Mouse (Mus musculus): ENCODE results near the gene Ccdc148.

- TF ChIP-seq POLR2A (IDR thresholded peaks at IDR 0.05; ENCODE audit: borderline replicate concordance, extremely low read depth, low read depth, low read length) (no peak), CTCF (IDR thresholded peaks at IDR 0.05; ENCODE audit: insufficient read depth, low read length) (no peak)
Measured at GRCm38 (mm10) chr2:58842443-58842842, 318.0 kb downstream of the Ccdc148 start.

Data from lung, adult 2 months (tissue).